Mouse (Mus musculus) ES-E14 (cell line): ENCODE measurements around the gene Iba57.

Source experiments
- HCFC1 ChIP-seq: IDR thresholded peaks from 2 replicates; pipeline ENCODE4 v1.6.1; 2012; ENCODE audit warnings: low read length, inconsistent platforms, borderline replicate concordance; ENCODE audit not compliant: insufficient read depth
- MAFK ChIP-seq: IDR thresholded peaks from 2 replicates; pipeline ENCODE4 v1.6.1; 2014; ENCODE audit warnings: mild to moderate bottlenecking, low read depth, low read length, inconsistent platforms; ENCODE audit not compliant: insufficient read depth
- ZC3H11A ChIP-seq: IDR thresholded peaks from 2 replicates; pipeline ENCODE4 v1.6.1; 2012; ENCODE audit warnings: low read depth, mild to moderate bottlenecking, inconsistent platforms, low read length, borderline replicate concordance
- ZNF384 ChIP-seq: IDR thresholded peaks from 2 replicates; pipeline ENCODE4 v1.6.1; 2012; ENCODE audit warnings: low read depth, low read length, inconsistent platforms

- no peak for TF ChIP-seq ZNF384
- TF ChIP-seq MAFK = no peak
- no peak for TF ChIP-seq HCFC1
- TF ChIP-seq ZC3H11A = no peak
These were observed 24.2 kb upstream of the Iba57 start for GRCm38 (mm10) chr11:59187706-59188105.
